Mouse (Mus musculus) forebrain, embryonic 11.5 days (tissue): Measurements from ENCODE around the gene Nptxr. TPM values are rescaled to one million over a fixed set of nuclear protein-coding genes. Genes with fewer than 3 reads are reported as not detected.

Experiments used
- ATAC-seq: fragments of 200-750 bp; cut with Nextera tagmentation; replicated peaks from 2 replicates; pipeline ENCODE4 v1.8.0; 2017; ENCODE audit warnings: moderate TSS enrichment; ENCODE audit not compliant: low FRiP score
- DNase-seq: peaks from one replicate; pipeline ENCODE4 v3.0.0-alpha.2; 2017; ENCODE audit warnings: low spot score
- H3K27ac ChIP-seq: fragments of 300-500 bp; sonication (generic); 2 replicates; pipeline ENCODE4 v1.5.1; 2014; ENCODE audit warnings: low read depth, low read length
- H3K27me3 ChIP-seq: fragments of 300-500 bp; sonication (generic); 2 replicates; pipeline ENCODE4 v1.6.1; 2014; ENCODE audit warnings: mild to moderate bottlenecking, low read length, mixed read lengths; ENCODE audit not compliant: control insufficient read depth, insufficient read depth
- H3K36me3 ChIP-seq: fragments of 300-500 bp; sonication (generic); 2 replicates; pipeline ENCODE4 v1.6.1; 2014; ENCODE audit warnings: mild to moderate bottlenecking, low read length, moderate library complexity, mixed read lengths; ENCODE audit not compliant: control insufficient read depth, insufficient read depth
- H3K4me1 ChIP-seq: fragments of 300-500 bp; sonication (generic); replicated peaks from 2 replicates; pipeline ENCODE4 v1.6.1; 2014; ENCODE audit warnings: low read length, mixed read lengths; ENCODE audit not compliant: control insufficient read depth, insufficient read depth
- H3K4me2 ChIP-seq: fragments of 300-500 bp; sonication (generic); 2 replicates; pipeline ENCODE4 v1.6.1; 2014; ENCODE audit warnings: low read depth, mild to moderate bottlenecking, low read length, moderate library complexity, mixed read lengths; ENCODE audit not compliant: severe bottlenecking
- H3K4me3 ChIP-seq: fragments of 300-500 bp; sonication (generic); 2 replicates; pipeline ENCODE4 v1.5.1; 2014; ENCODE audit warnings: low read depth, low read length
- H3K9ac ChIP-seq: fragments of 300-500 bp; sonication (generic); 2 replicates; pipeline ENCODE4 v1.6.1; 2014; ENCODE audit warnings: low read length
- H3K9me3 ChIP-seq: fragments of 300-500 bp; sonication (generic); 2 replicates; pipeline ENCODE4 v1.6.1; 2016; ENCODE audit warnings: low read length, mixed read lengths; ENCODE audit not compliant: control insufficient read depth
- WGBS: fragments of 180-500 bp; shearing (Covaris S2); extraction: QIAGEN DNeasy Blood & Tissue Kit; methylation state at CpG from one replicate; pipeline ENCODE4 v1.1.7; 2014; 5-methylcytosine and 5-hydroxymethylcytosine counted together
- polyA plus RNA-seq: library from polyadenylated mRNA; unstranded; fragments of >200 nt; fragmentation: Nextera tagmentation; extraction: Ambion mirVana; gene quantifications from 2 replicates; pipeline ENCODE4 v1.2.1, GENCODE M21; 2014

Gene Nptxr
- 1.4 and 2.1 TPM in 2 replicates for polyA plus RNA-seq

- under 1% methylated on average over 68 of the region's 91 CpGs for WGBS
- Histone ChIP-seq H3K9me3 (no peaks in the 10 kb centered on the region), H3K27ac (0 out of 2 replicates have a peak within 1 kb of the TSS, but pooled peaks have one; percentile 12), H3K9ac (peak within 1 kb of the TSS; percentile 59), H3K36me3 (no peaks in the 10 kb centered on the region), H3K4me2 (peak within 1 kb of the TSS; percentile 83), H3K4me1 (peaks cover 6% of the 10 kb centered on the region; the same call in 1 of the 2 replicates), H3K4me3 (peak within 1 kb of the TSS; percentile 53), H3K27me3 (peaks cover 50% of the 10 kb centered on the region)
- DNase-seq (peak; percentile 80), ATAC-seq (peak; percentile 72)
Observed at GRCm38 (mm10) chr15:79804352-79805071, at the start of gene Nptxr. TSS of gene Nptxr (minus strand) at chr15:79804766.

DNA sequence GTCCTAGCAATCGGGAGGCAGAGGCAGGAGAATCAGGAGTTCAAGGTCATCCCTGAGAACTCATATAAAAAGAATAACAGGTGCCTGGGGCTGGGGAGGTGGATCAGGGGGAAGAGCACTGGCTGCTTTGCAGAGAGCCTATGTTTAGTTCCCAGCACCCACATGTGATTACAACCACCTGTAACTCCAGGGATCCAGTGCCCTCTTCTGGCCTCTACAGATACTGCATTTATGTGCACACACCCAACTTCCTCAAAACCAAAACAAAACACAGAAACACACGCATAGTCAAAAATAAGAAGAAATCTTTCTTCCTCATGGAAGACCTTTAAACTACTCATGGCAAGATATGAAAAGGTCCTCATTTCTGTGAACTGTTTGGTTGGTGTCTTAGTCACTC, 45.6 kb upstream of the Nptxr start:
- DNase-seq (no peak), ATAC-seq (no peak)
- H3K27me3 ChIP-seq: no peaks in the 10 kb centered on the region
- no peak overlapping the region for H3K27ac ChIP-seq
- 98% methylated on average over 2 of the region's 2 CpGs for WGBS
- H3K4me1 ChIP-seq: peaks cover 2% of the 10 kb centered on the region
- H3K9ac ChIP-seq: no peak overlapping the region
- no peaks in the 10 kb centered on the region for H3K9me3 ChIP-seq
- no peaks in the 10 kb centered on the region for H3K36me3 ChIP-seq
- no peak overlapping the region for H3K4me2 ChIP-seq
- no peak overlapping the region for H3K4me3 ChIP-seq

DNA sequence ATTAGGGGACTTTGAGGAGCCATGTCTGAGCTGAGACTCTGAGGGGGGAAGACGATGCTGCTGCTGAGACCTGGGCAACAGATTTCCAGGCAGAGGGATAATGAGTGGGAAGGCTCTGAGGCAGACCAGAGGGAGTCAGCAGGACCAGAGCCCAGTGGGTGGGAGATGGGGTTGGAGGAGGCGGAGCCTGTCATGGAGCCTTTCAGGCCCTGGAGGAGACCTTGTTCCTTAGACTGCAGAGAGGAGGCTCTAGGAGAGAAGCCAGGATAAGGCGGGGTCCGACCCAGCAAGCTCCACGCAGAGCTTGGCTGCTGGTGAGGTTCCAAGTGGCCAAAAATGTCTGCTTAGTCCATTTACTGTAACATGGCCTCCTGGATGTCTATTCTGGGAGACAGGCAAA, 42.5 kb upstream of the Nptxr start:
- Histone ChIP-seq H3K4me3 (no peak overlapping the region), H3K27ac (no peak overlapping the region), H3K4me2 (no peak overlapping the region), H3K36me3 (no peaks in the 10 kb centered on the region), H3K9ac (no peak overlapping the region), H3K27me3 (no peaks in the 10 kb centered on the region), H3K4me1 (peaks cover 2% of the 10 kb centered on the region), H3K9me3 (no peaks in the 10 kb centered on the region)
- ATAC-seq: no peak
- WGBS: 29% methylated on average over 5 of the region's 5 CpGs
- no peak for DNase-seq

GRCm38 (mm10) chr15:79845986-79846385, 41.4 kb upstream of the Nptxr start:
- WGBS: 83% methylated on average over 4 of the region's 4 CpGs
- Histone ChIP-seq H3K4me2 (no peak overlapping the region), H3K27ac (no peak overlapping the region)

GRCm38 (mm10) chr15:79842985-79843384, 38.4 kb upstream of the Nptxr start:
- Histone ChIP-seq H3K4me3 (no peak overlapping the region), H3K4me1 (peaks cover 2% of the 10 kb centered on the region), H3K27me3 (no peaks in the 10 kb centered on the region), H3K36me3 (no peaks in the 10 kb centered on the region), H3K27ac (no peak overlapping the region), H3K9me3 (no peaks in the 10 kb centered on the region), H3K9ac (no peak overlapping the region), H3K4me2 (no peak overlapping the region)
- ATAC-seq (no peak), DNase-seq (no peak)
- 85% methylated on average over 3 of the region's 3 CpGs for WGBS

More at GRCm38 (mm10) chr15:79845986-79846385, 41.4 kb upstream of the Nptxr start:
- Histone ChIP-seq H3K4me1 (peaks cover 2% of the 10 kb centered on the region), H3K4me3 (no peak overlapping the region), H3K27me3 (no peaks in the 10 kb centered on the region), H3K9me3 (no peaks in the 10 kb centered on the region), H3K9ac (no peak overlapping the region), H3K36me3 (no peaks in the 10 kb centered on the region)
- ATAC-seq (no peak), DNase-seq (no peak)

DNA sequence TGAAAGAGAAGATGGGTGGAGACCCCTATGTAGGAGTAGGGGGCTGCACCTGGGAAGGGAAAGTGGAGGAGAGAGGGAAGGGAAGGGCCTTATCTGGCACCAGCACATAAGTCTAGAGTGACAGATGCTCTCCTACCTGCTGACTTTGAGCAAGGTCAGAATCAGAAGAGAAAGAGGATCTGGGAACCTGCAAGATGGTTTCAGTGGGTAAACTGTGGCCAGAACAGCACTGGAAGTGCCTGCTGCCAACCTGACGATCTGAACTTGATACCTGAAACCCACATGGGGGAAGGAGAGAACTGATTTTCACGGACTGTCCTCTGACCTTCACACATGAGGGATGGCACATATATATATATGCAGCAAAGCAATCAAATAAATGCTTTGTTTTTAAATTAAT, 35.7 kb upstream of the Nptxr start:
- H3K4me3 ChIP-seq: no peak overlapping the region
- no peaks in the 10 kb centered on the region for H3K36me3 ChIP-seq
- no peak for ATAC-seq
- no peak overlapping the region for H3K9ac ChIP-seq
- 86% methylated on average over 2 of the region's 2 CpGs for WGBS
- no peak overlapping the region for H3K4me2 ChIP-seq
- DNase-seq: no peak
- no peak overlapping the region for H3K27ac ChIP-seq
- H3K9me3 ChIP-seq: no peaks in the 10 kb centered on the region
- peaks cover 4% of the 10 kb centered on the region; the same call in 1 of the 2 replicates for H3K4me1 ChIP-seq
- no peaks in the 10 kb centered on the region for H3K27me3 ChIP-seq

GRCm38 (mm10) chr15:79834881-79835260, 30.3 kb upstream of the Nptxr start:
- Histone ChIP-seq H3K4me3 (peak overlapping the region; percentile 65; the same call in 1 of the 2 replicates), H3K27me3 (no peaks in the 10 kb centered on the region), H3K27ac (peak overlapping the region; percentile 93), H3K4me1 (peaks cover 22% of the 10 kb centered on the region; the same call in 1 of the 2 replicates), H3K9me3 (no peaks in the 10 kb centered on the region), H3K4me2 (peak overlapping the region; percentile 55), H3K9ac (peak overlapping the region; percentile 61), H3K36me3 (no peaks in the 10 kb centered on the region)
- ATAC-seq: no peak; the same call in 1 of the 2 replicates
- WGBS: 51% methylated on average over 9 of the region's 9 CpGs
- DNase-seq: no peak

- Histone ChIP-seq H3K9me3 (no peaks in the 10 kb centered on the region), H3K4me2 (peak within 1 kb of the TSS; percentile 94), H3K36me3 (no peaks in the 10 kb centered on the region), H3K27ac (peak within 1 kb of the TSS; percentile 93), H3K4me3 (peak within 1 kb of the TSS; percentile 65), H3K4me1 (peaks cover 22% of the 10 kb centered on the region; the same call in 1 of the 2 replicates), H3K27me3 (no peaks in the 10 kb centered on the region), H3K9ac (peak within 1 kb of the TSS; percentile 90)
- 1% methylated on average over 53 of the region's 58 CpGs for WGBS
- DNase-seq (peak; percentile 99), ATAC-seq (peak; percentile 86)
Observed at GRCm38 (mm10) chr15:79834130-79834880, 29.7 kb upstream of the Nptxr start, which contains the start of the genes Npcd and Cbx6. TSS of gene Npcd (minus strand) at chr15:79834237. TSS of gene Cbx6 (minus strand) at chr15:79834688.
